Mouse (Mus musculus) layer of hippocampus, adult 9-10 months (tissue): ENCODE results near the gene Dpt.
"Not testable (repeated sequence)": the region's sequence is repeated elsewhere in the genome, so short reads cannot be mapped to it uniquely, and the experiment has no call there.

ENCODE experiments used
- DNase-seq: peaks from one replicate; pipeline ENCODE4 v3.0.0; 2022; ENCODE audit warnings: low spot score

Gene Dpt

GRCm38 (mm10) chr1:164796471-164796870, at the start of gene Dpt:
TSS of gene Dpt (plus strand) at chr1:164796644.
- DNase-seq, result no peak

- DNase-seq, result peak; percentile 38
Observed at GRCm38 (mm10) chr1:164753736-164754135, 42.7 kb upstream of the Dpt start.

- DNase-seq, result peak; percentile 41
Observed at GRCm38 (mm10) chr1:164755671-164756070, 40.8 kb upstream of the Dpt start.

GRCm38 (mm10) chr1:164756951-164757350, 39.5 kb upstream of the Dpt start:
- no peak for DNase-seq

- no peak for DNase-seq
Observed at GRCm38 (mm10) chr1:164758401-164758800, 38.0 kb upstream of the Dpt start.

- DNase-seq, result no peak
Observed at GRCm38 (mm10) chr1:164762276-164762675, 34.2 kb upstream of the Dpt start.

GRCm38 (mm10) chr1:164766646-164767045, 29.8 kb upstream of the Dpt start:
- no peak for DNase-seq

- peak; percentile 55 for DNase-seq
Observed at GRCm38 (mm10) chr1:164770611-164771010, 25.8 kb upstream of the Dpt start.

- DNase-seq, result no peak
Observed at GRCm38 (mm10) chr1:164780851-164781510, 15.5 kb upstream of the Dpt start.

GRCm38 (mm10) chr1:164786165-164786564, 10.3 kb upstream of the Dpt start:
- no peak for DNase-seq

- peak; percentile 47 for DNase-seq
Observed at GRCm38 (mm10) chr1:164787771-164788170, 8.7 kb upstream of the Dpt start.

- DNase-seq, result no peak
Observed at GRCm38 (mm10) chr1:164788292-164788691, 8.2 kb upstream of the Dpt start.

- DNase-seq, result not testable (repeated sequence)
Observed at GRCm38 (mm10) chr1:164790296-164790695, 6.1 kb upstream of the Dpt start.

GRCm38 (mm10) chr1:164793049-164793448, 3.4 kb upstream of the Dpt start:
- no peak for DNase-seq

- DNase-seq, result no peak
Observed at GRCm38 (mm10) chr1:164797746-164798285, 1.4 kb downstream of the Dpt start.

GRCm38 (mm10) chr1:164798471-164798922, 2.1 kb downstream of the Dpt start:
- DNase-seq, result no peak

GRCm38 (mm10) chr1:164799161-164799560, 2.7 kb downstream of the Dpt start:
- no peak for DNase-seq

- DNase-seq, result no peak
Observed at GRCm38 (mm10) chr1:164804277-164804676, 7.8 kb downstream of the Dpt start.

GRCm38 (mm10) chr1:164804751-164805435, 8.4 kb downstream of the Dpt start:
- DNase-seq, result no peak

GRCm38 (mm10) chr1:164809371-164809770, 12.9 kb downstream of the Dpt start:
- DNase-seq, result no peak

GRCm38 (mm10) chr1:164811296-164811695, 14.9 kb downstream of the Dpt start:
- DNase-seq, result no peak

- no peak for DNase-seq
Observed at GRCm38 (mm10) chr1:164814243-164814642, 17.8 kb downstream of the Dpt start.

- DNase-seq, result no peak
Observed at GRCm38 (mm10) chr1:164815330-164815729, 18.9 kb downstream of the Dpt start.
